Mouse (Mus musculus): ENCODE data around the gene Spdye4a. TPM values are rescaled to one million over a fixed set of nuclear protein-coding genes. Genes with fewer than 3 reads are reported as not detected.

Spdye4a gene
- polyA plus RNA-seq (2015; fragmentation: Nextera tagmentation; extraction: Ambion mirVana), result not detected in 2 replicates

GRCm38 (mm10) chr5:143226790-143227189 lies at the start of gene Spdye4a:
Gene Spdye4a, minus strand, starts transcription at chr5:143226890.
- H3K27me3 ChIP-seq, result no peaks in the 10 kb centered on the region
- H3K36me3 ChIP-seq (ENCODE audit: poor library complexity, severe bottlenecking), result no peaks in the 10 kb centered on the region
- H3K4me2 ChIP-seq, result no peak within 1 kb of the TSS
- ATAC-seq, result no peak
- peaks cover 13% of the 10 kb centered on the region for H3K9me3 ChIP-seq (replicated peaks)
- 87% methylated on average over 3 of the region's 3 CpGs for WGBS
- H3K27ac ChIP-seq, result no peak within 1 kb of the TSS
- no peak within 1 kb of the TSS for H3K4me3 ChIP-seq
- no peak within 1 kb of the TSS for H3K9ac ChIP-seq
- no peaks in the 10 kb centered on the region for H3K4me1 ChIP-seq

GRCm38 (mm10) chr5:143275761-143276160 lies 49.1 kb upstream of the Spdye4a start:
- H3K4me3 ChIP-seq, result no peak overlapping the region
- 58% methylated on average over 5 of the region's 5 CpGs for WGBS
- H3K9ac ChIP-seq, result no peak overlapping the region
- no peaks in the 10 kb centered on the region for H3K36me3 ChIP-seq (ENCODE audit: poor library complexity, severe bottlenecking)
- H3K9me3 ChIP-seq (replicated peaks), result no peaks in the 10 kb centered on the region
- ATAC-seq, result no peak
- no peak overlapping the region for H3K4me2 ChIP-seq
- no peak overlapping the region for H3K27ac ChIP-seq
- H3K27me3 ChIP-seq, result 0 out of 2 replicates have a peak, but pooled peaks cover 5% of the 10 kb centered on the region
- H3K4me1 ChIP-seq, result peaks cover 5% of the 10 kb centered on the region

- Histone ChIP-seq H3K9ac (no peak overlapping the region), H3K27me3 (no peaks in the 10 kb centered on the region), H3K4me3 (no peak overlapping the region), H3K9me3 (replicated peaks) (no peaks in the 10 kb centered on the region), H3K4me1 (peaks cover 22% of the 10 kb centered on the region), H3K27ac (no peak overlapping the region; the same call in 1 of the 2 replicates), H3K4me2 (no peak overlapping the region), H3K36me3 (ENCODE audit: poor library complexity, severe bottlenecking) (no peaks in the 10 kb centered on the region)
- WGBS, result 86% methylated on average over 16 of the region's 16 CpGs
- no peak for ATAC-seq
Observed at GRCm38 (mm10) chr5:143272540-143273330, 46.0 kb upstream of the Spdye4a start.

- Histone ChIP-seq H3K27me3 (no peaks in the 10 kb centered on the region), H3K4me3 (no peak overlapping the region), H3K36me3 (ENCODE audit: poor library complexity, severe bottlenecking) (no peaks in the 10 kb centered on the region), H3K9me3 (replicated peaks) (no peaks in the 10 kb centered on the region), H3K4me2 (no peak overlapping the region), H3K4me1 (peaks cover 22% of the 10 kb centered on the region), H3K9ac (no peak overlapping the region), H3K27ac (no peak overlapping the region)
- 86% methylated on average over 3 of the region's 3 CpGs for WGBS
- ATAC-seq, result no peak
Observed at GRCm38 (mm10) chr5:143272108-143272507, 45.4 kb upstream of the Spdye4a start.

GRCm38 (mm10) chr5:143271642-143272041 lies 45.0 kb upstream of the Spdye4a start:
- 82% methylated on average over 6 of the region's 6 CpGs for WGBS
- no peaks in the 10 kb centered on the region for H3K27me3 ChIP-seq
- no peak overlapping the region for H3K9ac ChIP-seq
- no peaks in the 10 kb centered on the region for H3K36me3 ChIP-seq (ENCODE audit: poor library complexity, severe bottlenecking)
- no peaks in the 10 kb centered on the region for H3K9me3 ChIP-seq (replicated peaks)
- no peak overlapping the region for H3K4me3 ChIP-seq
- H3K4me1 ChIP-seq, result peaks cover 22% of the 10 kb centered on the region
- no peak overlapping the region for H3K27ac ChIP-seq
- no peak for ATAC-seq
- no peak overlapping the region for H3K4me2 ChIP-seq

GRCm38 (mm10) chr5:143270151-143270519 lies 43.4 kb upstream of the Spdye4a start:
- no peaks in the 10 kb centered on the region for H3K36me3 ChIP-seq (ENCODE audit: poor library complexity, severe bottlenecking)
- H3K27ac ChIP-seq, result no peak overlapping the region
- peak overlapping the region; percentile 96 for H3K9ac ChIP-seq
- peak overlapping the region; percentile 85 for H3K4me3 ChIP-seq
- peak overlapping the region; percentile 94 for H3K4me2 ChIP-seq
- no peaks in the 10 kb centered on the region for H3K9me3 ChIP-seq (replicated peaks)
- peaks cover 26% of the 10 kb centered on the region for H3K4me1 ChIP-seq
- ATAC-seq, result peak; percentile 60
- H3K27me3 ChIP-seq, result no peaks in the 10 kb centered on the region
- WGBS, result 3% methylated on average over 12 of the region's 12 CpGs

GRCm38 (mm10) chr5:143269363-143270150 lies 42.9 kb upstream of the Spdye4a start, which contains the start of gene Zfp316:
Gene Zfp316, minus strand, starts transcription at chr5:143270022.
- ATAC-seq, result peak; percentile 89
- under 1% methylated on average over 47 of the region's 79 CpGs for WGBS
- peaks cover 26% of the 10 kb centered on the region for H3K4me1 ChIP-seq

GRCm38 (mm10) chr5:143268985-143269362 lies 42.3 kb upstream of the Spdye4a start:
- Histone ChIP-seq H3K36me3 (ENCODE audit: poor library complexity, severe bottlenecking) (peaks cover 9% of the 10 kb centered on the region), H3K27ac (peak overlapping the region; percentile 74), H3K27me3 (no peaks in the 10 kb centered on the region), H3K4me2 (peak overlapping the region; percentile 94), H3K9me3 (replicated peaks) (no peaks in the 10 kb centered on the region), H3K4me3 (peak overlapping the region; percentile 85), H3K9ac (peak overlapping the region; percentile 96), H3K4me1 (peaks cover 26% of the 10 kb centered on the region)
- 22% methylated on average over 8 of the region's 8 CpGs for WGBS
- ATAC-seq, result no peak

More at GRCm38 (mm10) chr5:143269363-143270150, 42.9 kb upstream of the Spdye4a start, which contains the start of gene Zfp316:
- Histone ChIP-seq H3K4me3 (peak within 1 kb of the TSS; percentile 85), H3K9ac (peak within 1 kb of the TSS; percentile 96), H3K36me3 (ENCODE audit: poor library complexity, severe bottlenecking) (peaks cover 3% of the 10 kb centered on the region), H3K9me3 (replicated peaks) (no peaks in the 10 kb centered on the region), H3K27ac (peak within 1 kb of the TSS; percentile 74), H3K27me3 (no peaks in the 10 kb centered on the region), H3K4me2 (peak within 1 kb of the TSS; percentile 94)

- H3K4me3 ChIP-seq, result no peak overlapping the region
- no peaks in the 10 kb centered on the region for H3K27me3 ChIP-seq
- H3K4me2 ChIP-seq, result no peak overlapping the region
- H3K4me1 ChIP-seq, result peaks cover 26% of the 10 kb centered on the region
- WGBS, result 85% methylated on average over 6 of the region's 6 CpGs
- no peaks in the 10 kb centered on the region for H3K9me3 ChIP-seq (replicated peaks)
- H3K9ac ChIP-seq, result no peak overlapping the region
- H3K27ac ChIP-seq, result no peak overlapping the region
- H3K36me3 ChIP-seq (ENCODE audit: poor library complexity, severe bottlenecking), result peaks cover 31% of the 10 kb centered on the region
- ATAC-seq, result no peak
Observed at GRCm38 (mm10) chr5:143266794-143267193, 40.1 kb upstream of the Spdye4a start.

- WGBS, result 58% methylated on average over 1 of the region's 1 CpGs
- no peak for ATAC-seq
- Histone ChIP-seq H3K9ac (0 out of 2 replicates have a peak overlapping the region, but pooled peaks have one; percentile 21), H3K36me3 (ENCODE audit: poor library complexity, severe bottlenecking) (peaks cover 45% of the 10 kb centered on the region), H3K9me3 (replicated peaks) (no peaks in the 10 kb centered on the region), H3K4me3 (no peak overlapping the region), H3K4me2 (no peak overlapping the region), H3K27ac (no peak overlapping the region), H3K27me3 (no peaks in the 10 kb centered on the region), H3K4me1 (peaks cover 17% of the 10 kb centered on the region)
Observed at GRCm38 (mm10) chr5:143265409-143265808, 38.7 kb upstream of the Spdye4a start.

- H3K36me3 ChIP-seq (ENCODE audit: poor library complexity, severe bottlenecking), result peaks cover 52% of the 10 kb centered on the region
- WGBS, result 94% methylated on average over 10 of the region's 10 CpGs
Observed at GRCm38 (mm10) chr5:143264689-143265088, 38.0 kb upstream of the Spdye4a start.

GRCm38 (mm10) chr5:143261636-143262035 lies 34.9 kb upstream of the Spdye4a start:
- Histone ChIP-seq H3K27me3 (peaks cover 21% of the 10 kb centered on the region), H3K4me3 (no peak overlapping the region), H3K27ac (no peak overlapping the region), H3K9me3 (replicated peaks) (no peaks in the 10 kb centered on the region), H3K9ac (no peak overlapping the region), H3K4me1 (0 out of 2 replicates have a peak, but pooled peaks cover 4% of the 10 kb centered on the region), H3K36me3 (ENCODE audit: poor library complexity, severe bottlenecking) (peaks cover 82% of the 10 kb centered on the region), H3K4me2 (no peak overlapping the region)
- WGBS, result 96% methylated on average over 8 of the region's 8 CpGs
- ATAC-seq, result no peak

More at GRCm38 (mm10) chr5:143264689-143265088, 38.0 kb upstream of the Spdye4a start:
- H3K27ac ChIP-seq, result no peak overlapping the region
- ATAC-seq, result no peak
- no peak overlapping the region for H3K4me2 ChIP-seq
- H3K4me3 ChIP-seq, result no peak overlapping the region
- no peaks in the 10 kb centered on the region for H3K27me3 ChIP-seq
- peaks cover 14% of the 10 kb centered on the region for H3K4me1 ChIP-seq
- H3K9ac ChIP-seq, result no peak overlapping the region
- H3K9me3 ChIP-seq (replicated peaks), result no peaks in the 10 kb centered on the region

Data from forebrain, embryonic 13.5 days (tissue).